Mouse (Mus musculus): ENCODE results near the gene Pfdn6.
"Not testable (repeated sequence)": the region's sequence is repeated elsewhere in the genome, so short reads cannot be mapped to it uniquely, and the experiment has no call there.

Pfdn6 gene

GRCm38 (mm10) chr17:33890533-33891059 is 49.5 kb downstream of the Pfdn6 start, which contains the start of gene Kifc1:
Gene Kifc1, minus strand, starts transcription at chr17:33890661.
- DNase-seq, result peak; percentile 99 to 100

GRCm38 (mm10) chr17:33889941-33890532 is 50.1 kb downstream of the Pfdn6 start:
- DNase-seq, result not testable (repeated sequence)
